Mouse (Mus musculus) bone marrow, adult 2 months (tissue): ENCODE measurements at regions not wholly inside any gene's neighbourhood (a gene's known extent, or its start where the extent isn't known, plus 50 kb on each side); places are given as distances from the start of the nearest gene placed in this dataset.

Source experiments
- CTCF ChIP-seq: fragments of 200-500 bp; IDR thresholded peaks from 2 replicates; pipeline ENCODE4 v1.5.1; 2011; ENCODE audit warnings: low read length, control low read depth; ENCODE audit not compliant: control insufficient read depth, insufficient read depth
- POLR2A ChIP-seq: fragments of 200-500 bp; IDR thresholded peaks from 2 replicates; pipeline ENCODE4 v1.6.1; 2011; ENCODE audit warnings: low read depth, mild to moderate bottlenecking, control low read depth, low read length, borderline replicate concordance; ENCODE audit not compliant: control insufficient read depth

DNA sequence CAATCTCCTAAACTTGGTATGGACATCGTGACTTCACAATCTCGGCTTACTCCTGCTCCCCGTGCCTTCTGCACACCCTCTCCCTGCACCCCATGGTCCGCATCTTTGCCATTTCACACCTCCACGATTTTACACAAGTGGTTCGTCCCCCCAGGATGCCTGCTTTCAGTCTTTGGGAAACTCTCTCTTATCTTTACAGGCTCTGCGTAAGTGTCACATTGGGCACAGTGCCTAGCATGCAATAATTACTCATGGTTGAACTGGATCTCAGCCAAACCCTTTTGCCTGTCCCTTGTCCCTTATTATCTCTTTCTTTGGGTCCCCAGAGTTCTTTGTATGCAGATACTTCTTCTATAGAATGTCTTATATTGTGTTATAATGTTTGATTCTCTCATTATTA is 166.2 kb upstream of the Habp2 start:
- TF ChIP-seq CTCF, result no peak
- no peak for TF ChIP-seq POLR2A
